Mouse (Mus musculus) heart, embryonic 10.5 days (tissue): Measurements from ENCODE around the gene Il1rap. TPM values are rescaled to one million over a fixed set of nuclear protein-coding genes. Genes with fewer than 3 reads are reported as not detected.

Source experiments
- DNase-seq: peaks from one replicate; pipeline ENCODE4 v3.0.0-alpha.2; 2017; ENCODE audit warnings: low spot score
- H3K27ac ChIP-seq: fragments of 300-500 bp; sonication (generic); 2 replicates; pipeline ENCODE4 v1.5.1; 2016; ENCODE audit warnings: mild to moderate bottlenecking
- H3K27me3 ChIP-seq: fragments of 300-500 bp; sonication (generic); 2 replicates; pipeline ENCODE4 v1.6.1; 2016; ENCODE audit warnings: mild to moderate bottlenecking; ENCODE audit not compliant: poor library complexity, insufficient read depth, severe bottlenecking
- H3K36me3 ChIP-seq: fragments of 300-500 bp; sonication (generic); 2 replicates; pipeline ENCODE4 v1.6.1; 2016; ENCODE audit warnings: mild to moderate bottlenecking, moderate library complexity
- H3K4me1 ChIP-seq: fragments of 300-500 bp; sonication (generic); 2 replicates; pipeline ENCODE4 v1.6.1; 2016; ENCODE audit warnings: mild to moderate bottlenecking
- H3K4me3 ChIP-seq: fragments of 300-500 bp; sonication (generic); 2 replicates; pipeline ENCODE4 v1.5.1; 2016; ENCODE audit warnings: mild to moderate bottlenecking, moderate library complexity
- H3K9me3 ChIP-seq: fragments of 300-500 bp; sonication (generic); 2 replicates; pipeline ENCODE4 v1.6.1; 2016; ENCODE audit warnings: mild to moderate bottlenecking, moderate library complexity
- WGBS: fragments of 180-500 bp; shearing (Covaris S2); methylation state at CpG from one replicate; pipeline ENCODE4 v1.1.7; 2016; 5-methylcytosine and 5-hydroxymethylcytosine counted together
- polyA plus RNA-seq: library from polyadenylated mRNA; unstranded; fragments of >200 nt; fragmentation: Nextera tagmentation; extraction: Ambion mirVana; gene quantifications from 2 replicates; pipeline ENCODE4 v1.2.1, GENCODE M21; 2016

Il1rap gene
- polyA plus RNA-seq, 1 experiment from 2014 or later, result 7.4 TPM

DNA sequence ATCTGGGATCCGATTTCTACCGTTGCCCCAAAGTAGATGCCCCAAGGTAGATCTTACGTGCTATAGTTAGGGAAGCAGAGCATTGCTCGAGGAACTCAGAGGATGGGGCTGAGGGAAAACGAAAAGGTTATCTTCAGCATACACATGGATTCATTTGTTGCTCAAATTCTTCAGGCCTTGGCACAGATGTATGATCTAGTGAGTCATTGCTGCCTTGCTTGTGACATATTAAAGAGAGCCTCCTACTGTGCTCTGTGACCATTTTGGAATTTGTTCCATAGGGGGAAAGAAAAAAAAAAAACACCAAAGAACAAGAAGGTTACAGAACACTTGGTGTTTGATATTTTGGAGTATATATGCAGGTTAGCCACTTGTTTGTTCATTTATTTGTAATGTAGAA is 4.3 kb downstream of the Il1rap start:
- H3K4me3 ChIP-seq, result no peak overlapping the region
- no peaks in the 10 kb centered on the region for H3K4me1 ChIP-seq
- H3K36me3 ChIP-seq, result no peaks in the 10 kb centered on the region
- WGBS, result 87% methylated on average over 5 of the region's 5 CpGs
- no peak for DNase-seq
- H3K27ac ChIP-seq, result no peak overlapping the region
- H3K9me3 ChIP-seq, result no peaks in the 10 kb centered on the region
- H3K27me3 ChIP-seq, result no peaks in the 10 kb centered on the region

DNA sequence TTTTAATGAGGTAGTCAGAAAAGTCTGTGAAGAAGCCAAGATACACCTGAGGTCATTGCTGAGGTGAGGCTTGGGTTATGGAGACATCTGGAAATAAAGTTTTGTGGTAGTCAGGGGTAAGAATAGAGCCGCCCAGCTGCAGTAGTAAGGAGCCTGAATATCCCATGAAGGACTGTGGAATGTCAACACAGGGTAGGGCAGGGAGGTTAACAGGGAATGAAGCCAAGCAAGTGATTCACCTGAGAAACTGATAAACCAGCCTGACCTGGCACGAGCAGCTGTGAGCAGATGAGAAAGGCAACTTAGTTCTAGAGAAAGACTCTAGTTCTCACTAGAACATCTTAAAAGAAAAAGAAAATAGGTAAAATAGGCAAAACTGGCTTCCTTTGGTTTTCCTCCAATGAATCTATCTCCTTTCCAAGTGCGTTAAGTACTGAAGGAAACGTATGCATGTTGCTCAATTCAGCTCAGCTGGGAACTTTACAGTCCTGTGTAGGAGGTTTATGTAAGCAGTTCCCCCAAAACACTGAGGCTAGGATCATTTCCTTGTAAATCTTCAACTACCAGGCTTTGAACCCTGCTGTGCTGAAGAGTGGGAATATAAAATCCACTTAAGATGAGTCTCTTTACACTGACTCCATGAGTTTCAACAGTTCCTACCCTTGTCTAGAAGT is 9.5 kb downstream of the Il1rap start:
- Histone ChIP-seq H3K9me3 (no peaks in the 10 kb centered on the region), H3K27me3 (no peaks in the 10 kb centered on the region), H3K27ac (no peak overlapping the region), H3K4me1 (no peaks in the 10 kb centered on the region), H3K4me3 (no peak overlapping the region), H3K36me3 (no peaks in the 10 kb centered on the region)
- DNase-seq, result no peak
- WGBS, result 66% methylated on average over 4 of the region's 4 CpGs

DNA sequence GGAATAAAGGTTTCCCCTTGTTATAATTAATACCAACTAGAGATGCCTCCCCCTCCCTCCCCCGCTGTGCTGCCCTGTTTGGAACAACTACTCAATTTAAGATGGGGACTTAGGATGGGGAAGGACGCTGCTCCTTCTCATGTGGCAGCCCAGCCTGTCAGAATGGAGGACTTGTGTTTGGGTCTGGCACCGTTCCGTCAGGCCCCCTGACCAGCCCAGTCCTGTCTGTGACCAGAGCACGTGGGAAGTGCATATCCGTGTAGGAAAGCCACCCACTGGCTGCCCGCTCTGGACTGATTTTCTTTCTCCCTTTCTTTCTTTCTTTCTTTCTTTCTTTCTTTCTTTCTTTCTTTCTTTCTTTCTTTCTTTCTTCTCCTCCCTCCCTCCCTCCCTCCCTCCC is 14.9 kb downstream of the Il1rap start:
- H3K4me1 ChIP-seq, result peaks cover 10% of the 10 kb centered on the region; the same call in 1 of the 2 replicates
- no peaks in the 10 kb centered on the region for H3K27me3 ChIP-seq
- no peak overlapping the region for H3K27ac ChIP-seq
- 25% methylated on average over 7 of the region's 7 CpGs for WGBS
- DNase-seq, result no peak
- no peaks in the 10 kb centered on the region for H3K9me3 ChIP-seq
- no peaks in the 10 kb centered on the region for H3K36me3 ChIP-seq
- H3K4me3 ChIP-seq, result no peak overlapping the region

DNA sequence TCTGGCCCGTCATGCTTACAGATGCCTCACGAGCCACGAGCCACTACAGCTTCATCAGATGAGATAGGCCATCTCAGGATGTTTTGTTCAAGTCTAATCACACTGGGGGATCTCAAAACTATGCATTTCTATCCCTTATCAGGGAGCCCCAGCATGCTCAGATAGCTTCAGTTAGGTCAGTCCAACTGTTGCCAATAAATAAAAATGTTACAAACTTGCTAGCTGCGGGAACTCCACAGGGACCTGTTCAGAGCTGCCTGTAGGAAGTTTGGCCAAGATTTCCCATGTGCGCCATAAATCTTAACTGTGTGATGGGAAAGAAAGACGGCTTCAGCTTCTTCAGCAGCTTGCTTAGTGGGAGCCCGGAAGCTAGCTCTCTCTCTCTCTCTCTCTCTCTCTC is 15.8 kb downstream of the Il1rap start:
- Histone ChIP-seq H3K27me3 (no peaks in the 10 kb centered on the region), H3K27ac (no peak overlapping the region), H3K4me1 (peaks cover 10% of the 10 kb centered on the region; the same call in 1 of the 2 replicates), H3K9me3 (no peaks in the 10 kb centered on the region), H3K4me3 (no peak overlapping the region), H3K36me3 (no peaks in the 10 kb centered on the region)
- DNase-seq, result no peak
- 56% methylated on average over 7 of the region's 7 CpGs for WGBS

DNA sequence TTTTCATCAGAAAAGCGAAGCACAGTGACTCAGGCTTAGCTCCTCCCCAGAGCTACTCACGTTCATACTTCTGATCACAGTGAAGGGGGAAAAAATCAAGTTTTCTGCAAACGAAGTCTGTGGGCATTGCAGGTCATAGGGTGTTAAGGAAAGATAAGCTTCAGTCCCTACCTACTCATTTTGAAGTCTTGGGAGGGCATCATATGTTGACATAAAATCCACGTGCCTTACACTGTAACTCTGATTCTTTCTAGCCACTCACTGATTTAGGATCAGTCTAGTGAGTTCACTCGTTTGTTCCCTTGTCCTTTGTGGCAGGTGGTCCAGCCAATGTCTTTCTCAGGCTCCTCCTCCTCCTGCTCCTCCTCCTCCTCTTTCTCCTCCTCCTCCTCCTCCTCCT is 17.1 kb downstream of the Il1rap start:
- Histone ChIP-seq H3K27ac (no peak overlapping the region), H3K27me3 (no peaks in the 10 kb centered on the region), H3K36me3 (no peaks in the 10 kb centered on the region), H3K4me1 (peaks cover 10% of the 10 kb centered on the region; the same call in 1 of the 2 replicates), H3K4me3 (no peak overlapping the region), H3K9me3 (no peaks in the 10 kb centered on the region)
- WGBS, result 67% methylated on average over 5 of the region's 5 CpGs
- no peak for DNase-seq

DNA sequence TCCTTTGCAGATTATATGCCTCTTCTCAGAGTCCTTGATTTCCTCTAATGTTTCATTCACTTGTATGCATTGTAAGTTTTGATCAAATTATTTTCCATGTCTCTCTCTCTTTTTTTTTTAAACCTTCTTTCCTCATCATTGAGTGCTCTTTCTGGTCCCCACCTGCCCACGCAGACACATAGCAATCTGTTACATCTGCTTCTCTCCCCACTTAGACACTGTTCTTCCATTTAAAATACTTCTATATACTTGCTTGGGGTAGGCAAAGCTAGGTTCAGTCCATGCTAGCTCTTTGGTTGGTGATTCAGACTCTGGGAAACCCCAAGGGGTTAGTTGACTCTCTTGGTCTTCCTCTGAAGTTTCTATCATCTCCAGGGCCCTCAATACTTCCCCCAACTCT is 20.0 kb downstream of the Il1rap start:
- no peak for DNase-seq
- Histone ChIP-seq H3K9me3 (no peaks in the 10 kb centered on the region), H3K27ac (no peak overlapping the region), H3K4me1 (peaks cover 7% of the 10 kb centered on the region; the same call in 1 of the 2 replicates), H3K36me3 (no peaks in the 10 kb centered on the region), H3K27me3 (no peaks in the 10 kb centered on the region), H3K4me3 (no peak overlapping the region)
- WGBS, result 89% methylated on average over 1 of the region's 1 CpGs

DNA sequence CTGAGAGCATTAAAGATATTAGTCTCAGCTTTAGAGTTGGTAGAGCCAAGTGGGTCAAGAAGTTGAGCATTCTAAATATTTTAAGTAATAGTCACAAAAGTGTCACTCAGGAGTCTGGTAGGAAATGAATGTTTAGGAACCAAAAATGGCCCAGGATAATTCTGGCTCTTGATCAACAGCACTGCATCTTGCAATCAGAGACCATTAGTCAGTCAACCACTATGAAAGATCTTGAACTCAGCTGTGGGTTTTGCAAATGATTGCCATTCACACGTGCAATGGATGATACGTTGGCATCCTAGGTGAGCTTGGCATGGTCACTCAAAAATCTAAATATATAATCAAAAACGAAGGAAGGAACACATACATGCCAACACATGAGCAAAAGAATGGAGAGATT is 23.1 kb downstream of the Il1rap start:
- no peak for DNase-seq
- no peak overlapping the region for H3K4me3 ChIP-seq

DNA sequence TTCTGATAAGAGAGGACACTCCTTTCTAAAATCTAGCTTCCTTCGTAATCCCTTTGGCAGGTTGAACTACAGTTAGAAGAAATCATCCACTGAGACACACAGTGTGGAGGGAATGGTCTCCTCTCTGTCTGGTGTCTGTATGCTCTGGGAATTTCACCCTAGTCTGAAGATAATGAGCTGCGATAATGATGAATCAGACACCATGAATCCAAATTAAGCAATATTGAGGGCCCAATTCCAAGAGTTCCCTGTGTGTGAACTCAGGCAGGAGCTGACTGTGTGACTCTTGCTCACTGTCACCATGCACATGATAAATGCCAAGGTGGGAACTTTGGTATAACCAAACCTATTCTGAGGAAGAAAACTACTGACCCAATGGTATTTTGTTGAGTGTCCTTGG is 26.5 kb downstream of the Il1rap start:
- WGBS, result 84% methylated on average over 2 of the region's 2 CpGs
- Histone ChIP-seq H3K27ac (no peak overlapping the region), H3K4me1 (no peaks in the 10 kb centered on the region), H3K27me3 (no peaks in the 10 kb centered on the region), H3K36me3 (no peaks in the 10 kb centered on the region), H3K4me3 (no peak overlapping the region), H3K9me3 (no peaks in the 10 kb centered on the region)
- DNase-seq, result no peak

More for the DNA sequence above, 23.1 kb downstream of the Il1rap start:
- Histone ChIP-seq H3K27ac (no peak overlapping the region), H3K27me3 (no peaks in the 10 kb centered on the region), H3K9me3 (no peaks in the 10 kb centered on the region), H3K4me1 (no peaks in the 10 kb centered on the region), H3K36me3 (no peaks in the 10 kb centered on the region)
- 79% methylated on average over 3 of the region's 3 CpGs for WGBS

DNA sequence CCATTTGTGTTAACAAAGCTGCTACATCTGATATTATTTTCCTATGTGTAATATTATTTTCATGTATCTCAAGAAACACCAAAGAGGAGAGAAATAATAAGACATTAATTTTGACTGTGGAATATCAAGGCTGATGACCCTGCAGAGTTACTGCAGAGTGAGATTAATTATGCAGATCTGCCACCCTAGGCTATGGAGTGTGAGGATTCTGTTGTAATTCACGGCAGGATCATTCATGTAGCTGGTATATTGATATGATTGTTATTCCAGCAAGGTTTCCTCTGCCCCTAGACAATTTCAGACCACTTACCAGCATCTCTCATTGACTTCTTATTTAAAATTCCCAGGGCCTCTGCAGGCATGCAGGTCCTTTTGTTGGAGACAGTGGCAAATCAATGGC is 29.0 kb downstream of the Il1rap start:
- 75% methylated on average over 1 of the region's 1 CpGs for WGBS
- no peak for DNase-seq
- H3K27me3 ChIP-seq, result no peaks in the 10 kb centered on the region

DNA sequence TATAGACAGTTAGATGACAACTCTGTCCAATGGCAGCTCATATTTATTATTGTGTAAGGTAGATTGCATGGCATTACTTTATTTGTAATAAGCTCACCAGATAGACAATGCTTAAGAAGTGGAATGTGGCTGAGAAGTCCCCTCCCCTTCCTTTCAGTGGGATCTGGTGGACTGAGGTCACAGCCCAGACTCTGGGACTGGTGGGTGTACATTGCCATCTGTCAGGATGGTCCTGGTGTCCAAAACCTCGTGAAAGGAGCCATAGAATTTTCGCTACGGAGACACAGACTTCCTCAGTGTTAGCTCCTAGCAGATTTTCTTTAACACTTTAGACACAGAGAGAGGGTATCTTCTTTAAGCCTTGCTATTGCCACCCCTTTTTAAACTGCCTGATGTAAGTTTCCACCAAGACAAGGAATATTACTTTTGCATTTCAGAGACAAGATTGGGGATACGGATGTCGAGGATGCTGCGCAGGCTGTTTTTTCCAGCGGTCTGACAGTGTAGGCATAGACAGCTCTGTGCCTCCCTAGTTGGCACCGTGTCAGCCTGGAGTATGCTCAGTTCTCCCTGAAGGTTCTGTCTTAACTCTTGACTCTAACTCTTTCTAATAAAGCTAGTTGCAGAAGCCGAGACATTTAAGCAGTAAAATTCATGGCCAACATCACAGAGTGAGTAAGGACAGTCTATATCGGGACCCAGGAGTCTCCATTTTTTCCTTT is 31.2 kb downstream of the Il1rap start:
- Histone ChIP-seq H3K27me3 (no peaks in the 10 kb centered on the region), H3K36me3 (no peaks in the 10 kb centered on the region)
- 87% methylated on average over 10 of the region's 10 CpGs for WGBS

More for the DNA sequence above, 29.0 kb downstream of the Il1rap start:
- H3K4me3 ChIP-seq, result no peak overlapping the region
- H3K27ac ChIP-seq, result no peak overlapping the region
- no peaks in the 10 kb centered on the region for H3K9me3 ChIP-seq
- no peaks in the 10 kb centered on the region for H3K4me1 ChIP-seq
- H3K36me3 ChIP-seq, result no peaks in the 10 kb centered on the region

DNA sequence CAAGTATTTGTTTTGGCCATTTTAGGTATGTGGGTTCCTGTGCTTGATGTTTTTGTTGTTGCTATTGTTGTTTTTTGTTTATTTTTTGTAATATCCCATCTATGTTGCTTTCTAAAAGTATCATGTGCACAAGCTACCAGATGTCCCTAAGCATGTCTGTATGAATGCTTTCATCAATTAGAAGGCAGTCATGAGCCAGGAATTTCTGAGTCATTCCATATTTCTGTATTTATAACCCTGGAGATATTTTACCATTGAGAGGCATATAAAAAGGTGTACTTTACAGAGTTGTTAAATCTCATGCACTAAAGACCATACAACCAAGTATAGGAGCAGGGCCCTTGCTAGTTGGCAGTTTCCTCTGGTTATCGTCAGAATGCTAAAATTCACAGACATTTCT is 41.6 kb downstream of the Il1rap start:
- no peak overlapping the region for H3K27ac ChIP-seq
- H3K4me1 ChIP-seq, result no peaks in the 10 kb centered on the region
- H3K27me3 ChIP-seq, result no peaks in the 10 kb centered on the region
- no peak overlapping the region for H3K4me3 ChIP-seq
- WGBS, result 85% methylated on average over 1 of the region's 1 CpGs
- DNase-seq, result no peak
- H3K36me3 ChIP-seq, result no peaks in the 10 kb centered on the region
- no peaks in the 10 kb centered on the region for H3K9me3 ChIP-seq

More for the DNA sequence above, 31.2 kb downstream of the Il1rap start:
- H3K27ac ChIP-seq, result no peak overlapping the region
- no peak overlapping the region for H3K4me3 ChIP-seq
- no peaks in the 10 kb centered on the region for H3K4me1 ChIP-seq
- no peaks in the 10 kb centered on the region for H3K9me3 ChIP-seq
- no peak for DNase-seq

DNA sequence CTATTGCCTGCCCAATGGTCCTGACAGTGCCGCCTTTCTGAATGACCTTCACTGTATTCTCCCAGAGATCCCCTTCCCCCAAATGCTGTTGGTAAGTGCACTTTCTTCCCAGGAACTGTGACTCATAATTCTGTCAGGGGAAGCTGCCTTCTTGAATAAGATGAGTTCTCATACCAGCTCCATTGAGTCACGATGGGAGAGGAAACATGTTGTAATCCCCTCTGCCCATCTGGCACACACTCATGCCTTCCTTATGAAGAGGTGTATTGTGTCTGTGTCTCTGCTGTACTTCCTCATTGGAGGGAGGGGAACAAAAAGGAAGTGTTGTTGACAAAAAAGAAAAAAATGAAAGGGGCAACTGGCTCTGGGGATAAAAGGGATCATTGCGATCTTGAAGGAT is 44.6 kb downstream of the Il1rap start:
- Histone ChIP-seq H3K36me3 (no peaks in the 10 kb centered on the region), H3K27me3 (no peaks in the 10 kb centered on the region), H3K27ac (no peak overlapping the region), H3K4me1 (no peaks in the 10 kb centered on the region), H3K4me3 (no peak overlapping the region), H3K9me3 (no peaks in the 10 kb centered on the region)
- DNase-seq, result no peak
- WGBS, result 75% methylated on average over 3 of the region's 3 CpGs

DNA sequence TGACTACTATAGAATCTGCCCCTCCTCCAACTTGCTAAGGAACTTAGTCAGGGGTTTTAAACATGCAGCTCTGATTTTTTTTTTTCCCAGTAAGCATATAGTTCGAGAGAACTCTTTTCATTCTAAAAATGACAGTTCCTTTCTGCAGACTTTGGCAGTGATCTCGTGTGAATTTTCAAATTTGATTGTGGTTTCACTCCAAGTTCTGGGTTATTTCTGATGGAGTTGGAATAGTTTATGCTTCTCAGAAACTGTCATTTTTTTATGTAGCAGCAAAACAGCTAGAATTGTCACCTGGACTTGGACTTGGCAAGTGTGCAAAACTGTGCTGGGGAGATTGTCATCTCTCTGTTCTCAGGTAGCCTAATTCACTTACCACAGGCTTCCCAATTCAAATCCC is 53.3 kb downstream of the Il1rap start:
- no peak overlapping the region for H3K4me3 ChIP-seq
- no peak for DNase-seq
- H3K27ac ChIP-seq, result no peak overlapping the region
- H3K36me3 ChIP-seq, result no peaks in the 10 kb centered on the region
- H3K27me3 ChIP-seq, result no peaks in the 10 kb centered on the region
- H3K4me1 ChIP-seq, result no peaks in the 10 kb centered on the region
- 63% methylated on average over 2 of the region's 2 CpGs for WGBS
- no peaks in the 10 kb centered on the region for H3K9me3 ChIP-seq
